Mouse (Mus musculus) megakaryocyte, embryonic 14.5 days (primary cell): Measurements from ENCODE around the gene Fbxo21.

Experiments
- FLI1 ChIP-seq: IDR thresholded peaks from 2 replicates; pipeline ENCODE4 v1.6.1; 2012; ENCODE audit warnings: low read length, inconsistent platforms, mixed read lengths
- GATA1 ChIP-seq: IDR thresholded peaks from 3 replicates; pipeline ENCODE4 v1.6.1; 2012; ENCODE audit warnings: mixed read lengths, low read length, inconsistent platforms, borderline replicate concordance

GRCm38 (mm10) chr5:118028191-118029034 is 51.9 kb downstream of the Fbxo21 start:
- TF ChIP-seq GATA1 (no peak), FLI1 (no peak)
